Mouse (Mus musculus): ENCODE data around the gene Olfr1489. TPM values are rescaled to one million over a fixed set of nuclear protein-coding genes. Genes with fewer than 3 reads are reported as not detected.

Olfr1489 gene
- not detected in 2 replicates for polyA plus RNA-seq (2015; fragmentation: Nextera tagmentation; extraction: Ambion mirVana)

DNA sequence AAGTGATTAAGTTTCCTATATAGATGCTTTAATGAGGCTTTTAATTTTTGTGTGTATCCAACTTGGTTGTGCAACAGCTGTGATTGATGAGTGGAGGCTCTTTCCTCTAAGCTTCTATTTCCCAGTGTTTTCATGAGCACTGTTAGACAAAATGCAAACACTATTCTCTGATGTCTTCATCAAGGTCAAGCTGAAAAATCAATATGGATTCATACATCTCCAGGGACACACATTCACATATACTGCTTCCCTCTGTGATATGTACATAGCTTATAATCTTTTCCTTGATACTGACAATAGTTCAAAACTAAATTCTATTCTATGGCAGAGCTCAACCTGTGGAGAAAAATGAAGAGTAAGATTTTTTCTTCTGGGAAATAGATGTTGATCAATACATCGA is at the start of gene Olfr1489:
TSS of gene Olfr1489 (plus strand) at position 301 of the 400 bp plus-strand sequence.

DNA sequence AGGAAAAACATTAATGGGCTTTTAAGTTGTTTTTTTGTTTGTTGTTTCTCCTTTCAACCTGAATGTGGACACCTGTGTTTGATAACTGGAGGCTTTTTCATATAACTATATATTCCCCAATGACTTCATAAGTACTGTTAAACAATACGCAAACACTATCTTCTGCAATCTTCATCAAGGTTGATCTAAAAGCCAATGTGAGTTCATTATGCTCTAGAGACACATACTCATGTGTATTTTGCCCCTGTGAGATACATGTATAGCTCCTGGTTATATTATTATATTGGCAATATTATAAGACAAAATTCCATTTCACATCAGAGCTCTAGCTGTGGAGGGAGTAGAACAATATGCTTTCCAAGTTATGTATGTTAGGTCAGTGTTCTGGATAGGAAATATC is 48.2 kb upstream of the Olfr1489 start, which contains the start of gene Olfr1484:
TSS of gene Olfr1484 (plus strand) at position 301 of the 400 bp plus-strand sequence.

GRCm38 (mm10) chr19:13617075-13617474 is 14.3 kb upstream of the Olfr1489 start, which contains the start of gene Olfr1487:
Gene Olfr1487 (plus strand): TSS chr19:13617375.

GRCm38 (mm10) chr19:13650791-13651190 is 19.4 kb downstream of the Olfr1489 start, which contains the start of gene Olfr1490:
Gene Olfr1490 (plus strand): TSS chr19:13651091.

Small RNA genes lying within 50 kb of the gene (microRNA-seq; reads per million reads assigned to microRNA genes)
- gene Gm22323, result not detected
- gene Gm23931, result not detected

Other genes starting within 250 kb of the Olfr1489 start
- not detected in 2 replicates for gene Olfr1469, start 223.8 kb upstream of the Olfr1489 start, polyA plus RNA-seq (2015; fragmentation: Nextera tagmentation; extraction: Ambion mirVana)
- not detected in 2 replicates for gene Olfr1471, start 188.2 kb upstream of the Olfr1489 start, polyA plus RNA-seq (2015; fragmentation: Nextera tagmentation; extraction: Ambion mirVana)
- gene Olfr1472, start 175.5 kb upstream of the Olfr1489 start, polyA plus RNA-seq (2015; fragmentation: Nextera tagmentation; extraction: Ambion mirVana), result not detected in 2 replicates
- not detected in 2 replicates for gene Olfr1474, start 162.1 kb upstream of the Olfr1489 start, polyA plus RNA-seq (2015; fragmentation: Nextera tagmentation; extraction: Ambion mirVana)
- not detected in 2 replicates for gene Olfr1475, start 151.4 kb upstream of the Olfr1489 start, polyA plus RNA-seq (2015; fragmentation: Nextera tagmentation; extraction: Ambion mirVana)
- gene Olfr1477, start 131.1 kb upstream of the Olfr1489 start, polyA plus RNA-seq (2015; fragmentation: Nextera tagmentation; extraction: Ambion mirVana), result not detected in 2 replicates
- gene Olfr1480, start 103.7 kb upstream of the Olfr1489 start, polyA plus RNA-seq (2015; fragmentation: Nextera tagmentation; extraction: Ambion mirVana), result not detected in 2 replicates
- not detected in 2 replicates for gene Olfr1484, start 48.1 kb upstream of the Olfr1489 start, polyA plus RNA-seq (2015; fragmentation: Nextera tagmentation; extraction: Ambion mirVana)
- gene Olfr1487, start 14.2 kb upstream of the Olfr1489 start, polyA plus RNA-seq (2015; fragmentation: Nextera tagmentation; extraction: Ambion mirVana), result not detected in 2 replicates
- gene Olfr1490, start 19.5 kb downstream of the Olfr1489 start, polyA plus RNA-seq (2015; fragmentation: Nextera tagmentation; extraction: Ambion mirVana), result not detected in 2 replicates
- gene Olfr1491, start 65.6 kb downstream of the Olfr1489 start, polyA plus RNA-seq (2015; fragmentation: Nextera tagmentation; extraction: Ambion mirVana), result not detected in 2 replicates
- not detected in 2 replicates for gene Olfr1493-ps1, start 91.7 kb downstream of the Olfr1489 start, polyA plus RNA-seq (2015; fragmentation: Nextera tagmentation; extraction: Ambion mirVana)
- gene Olfr1494, start 108.1 kb downstream of the Olfr1489 start, polyA plus RNA-seq (2015; fragmentation: Nextera tagmentation; extraction: Ambion mirVana), result not detected in 2 replicates
- gene Olfr1495, start 133.0 kb downstream of the Olfr1489 start, polyA plus RNA-seq (2015; fragmentation: Nextera tagmentation; extraction: Ambion mirVana), result not detected in 2 replicates
- gene Olfr1496, start 146.3 kb downstream of the Olfr1489 start, polyA plus RNA-seq (2015; fragmentation: Nextera tagmentation; extraction: Ambion mirVana), result not detected in 2 replicates
- not detected in 2 replicates for gene Olfr1497, start 166.6 kb downstream of the Olfr1489 start, polyA plus RNA-seq (2015; fragmentation: Nextera tagmentation; extraction: Ambion mirVana)
- gene Olfr1499, start 187.8 kb downstream of the Olfr1489 start, polyA plus RNA-seq (2015; fragmentation: Nextera tagmentation; extraction: Ambion mirVana), result not detected in 2 replicates
- not detected in 2 replicates for gene Olfr1500, start 198.9 kb downstream of the Olfr1489 start, polyA plus RNA-seq (2015; fragmentation: Nextera tagmentation; extraction: Ambion mirVana)
- gene Olfr1501, start 219.1 kb downstream of the Olfr1489 start, polyA plus RNA-seq (2015; fragmentation: Nextera tagmentation; extraction: Ambion mirVana), result not detected in 2 replicates
- not detected in 2 replicates for gene Olfr1502, start 230.2 kb downstream of the Olfr1489 start, polyA plus RNA-seq (2015; fragmentation: Nextera tagmentation; extraction: Ambion mirVana)